Mouse (Mus musculus) megakaryocyte-erythroid progenitor cell, adult 5-6 weeks (primary cell): Measurements from ENCODE around the gene Prtg. TPM values are rescaled to one million over a fixed set of nuclear protein-coding genes. Genes with fewer than 3 reads are reported as not detected.

Experiments
- ATAC-seq: replicated peaks from 2 replicates; pipeline ENCODE4 v1.8.0; 2016; ENCODE audit warnings: mild to moderate bottlenecking, inconsistent platforms; ENCODE audit not compliant: severe bottlenecking, poor library complexity, low FRiP score, low TSS enrichment
- total RNA-seq, 2 experiments: library from RNA; stranded (forward) in 1 of 2; stranded (reverse) in 1 of 2; fragments of 200-1000, 215-1000 nt in 1 of 2; fragments of >200 nt in 1 of 2; fragmentation: Nextera tagmentation in 1 of 2; gene quantifications; 2 replicates each; pipeline ENCODE4 v1.2.3; 2014 to 2017

Prtg gene
- total RNA-seq (2014; fragmentation: Nextera tagmentation) (not detected in 2 replicates), total RNA-seq (2017) (not detected in 2 replicates)

GRCm38 (mm10) chr9:72806731-72807419 lies at the start of gene Prtg:
TSS of gene Prtg (plus strand) at chr9:72806874.
- no peak for ATAC-seq

- ATAC-seq = no peak
These were observed 49.5 kb upstream of the Prtg start for GRCm38 (mm10) chr9:72757143-72757542.

- ATAC-seq = no peak
These were observed 48.0 kb upstream of the Prtg start for GRCm38 (mm10) chr9:72758705-72759131.

- ATAC-seq = no peak
These were observed 43.5 kb upstream of the Prtg start for GRCm38 (mm10) chr9:72763050-72763718.

- ATAC-seq = peak; percentile 81
These were observed 39.8 kb upstream of the Prtg start for GRCm38 (mm10) chr9:72766789-72767349.

GRCm38 (mm10) chr9:72775022-72775421 lies 31.7 kb upstream of the Prtg start:
- ATAC-seq = no peak

GRCm38 (mm10) chr9:72779004-72779403 lies 27.7 kb upstream of the Prtg start:
- ATAC-seq = no peak

- ATAC-seq = no peak
These were observed 26.9 kb upstream of the Prtg start for GRCm38 (mm10) chr9:72779733-72780132.

- ATAC-seq = no peak
These were observed 26.0 kb upstream of the Prtg start for GRCm38 (mm10) chr9:72780694-72781093.

- no peak for ATAC-seq
These were observed 25.2 kb upstream of the Prtg start for GRCm38 (mm10) chr9:72781466-72781865.

- ATAC-seq = no peak
These were observed 24.6 kb upstream of the Prtg start for GRCm38 (mm10) chr9:72782121-72782520.

- no peak for ATAC-seq
These were observed 18.9 kb upstream of the Prtg start for GRCm38 (mm10) chr9:72787732-72788131.

- no peak for ATAC-seq
These were observed 16.0 kb upstream of the Prtg start for GRCm38 (mm10) chr9:72790530-72791212.

GRCm38 (mm10) chr9:72791213-72791582 lies 15.5 kb upstream of the Prtg start:
- ATAC-seq = no peak

- no peak for ATAC-seq
These were observed 15.0 kb upstream of the Prtg start for GRCm38 (mm10) chr9:72791681-72792080.

- ATAC-seq = no peak
These were observed 11.4 kb upstream of the Prtg start for GRCm38 (mm10) chr9:72795243-72795642.

- no peak for ATAC-seq
These were observed 9.5 kb upstream of the Prtg start for GRCm38 (mm10) chr9:72797136-72797621.

- no peak for ATAC-seq
These were observed 3.4 kb upstream of the Prtg start for GRCm38 (mm10) chr9:72803280-72803679.

GRCm38 (mm10) chr9:72806146-72806545 lies 528 bp upstream of the Prtg start:
- ATAC-seq = no peak

- no peak for ATAC-seq
These were observed 839 bp downstream of the Prtg start for GRCm38 (mm10) chr9:72807420-72808005.
